Mouse (Mus musculus) intestine, embryonic 16.5 days (tissue): ENCODE measurements at regions not wholly inside any gene's neighbourhood (a gene's known extent, or its start where the extent isn't known, plus 50 kb on each side); places are given as distances from the start of the nearest gene placed in this dataset.

Source experiments
- ATAC-seq: fragments of 200-750 bp; cut with Nextera tagmentation; 2 replicates; pipeline ENCODE4 v1.8.0; 2017; ENCODE audit warnings: moderate TSS enrichment, moderate library complexity
- H3K27ac ChIP-seq: fragments of 300-500 bp; sonication (generic); 2 replicates; pipeline ENCODE4 v1.5.1; 2014; ENCODE audit warnings: mild to moderate bottlenecking, low read length
- H3K27me3 ChIP-seq: fragments of 300-500 bp; sonication (generic); replicated peaks from 2 replicates; pipeline ENCODE4 v1.6.1; 2014; ENCODE audit warnings: low read length, control low read depth, mixed read lengths; ENCODE audit not compliant: control insufficient read depth, insufficient read depth
- H3K36me3 ChIP-seq: fragments of 300-500 bp; sonication (generic); 2 replicates; pipeline ENCODE4 v1.6.1; 2014; ENCODE audit warnings: low read length, control low read depth; ENCODE audit not compliant: control insufficient read depth, insufficient read depth
- H3K4me1 ChIP-seq: fragments of 300-500 bp; sonication (generic); 2 replicates; pipeline ENCODE4 v1.6.1; 2014; ENCODE audit warnings: low read length, control low read depth, mixed read lengths; ENCODE audit not compliant: control insufficient read depth, insufficient read depth
- H3K4me2 ChIP-seq: fragments of 300-500 bp; sonication (generic); 2 replicates; pipeline ENCODE4 v1.6.1; 2014; ENCODE audit warnings: low read depth, low read length, control low read depth
- H3K4me3 ChIP-seq: fragments of 300-500 bp; sonication (generic); 2 replicates; pipeline ENCODE4 v1.5.1; 2014; ENCODE audit warnings: mild to moderate bottlenecking, low read length
- H3K9ac ChIP-seq: fragments of 300-500 bp; sonication (generic); 2 replicates; pipeline ENCODE4 v1.6.1; 2014; ENCODE audit warnings: low read depth, low read length
- H3K9me3 ChIP-seq: fragments of 300-500 bp; sonication (generic); 2 replicates; pipeline ENCODE4 v1.6.1; 2016; ENCODE audit warnings: low read length, control low read depth; ENCODE audit not compliant: control insufficient read depth
- WGBS: fragments of 180-500 bp; shearing (Covaris S2); extraction: QIAGEN DNeasy Blood & Tissue Kit; methylation state at CpG from one replicate; pipeline ENCODE4 v1.1.7; 2014; 5-methylcytosine and 5-hydroxymethylcytosine counted together

DNA sequence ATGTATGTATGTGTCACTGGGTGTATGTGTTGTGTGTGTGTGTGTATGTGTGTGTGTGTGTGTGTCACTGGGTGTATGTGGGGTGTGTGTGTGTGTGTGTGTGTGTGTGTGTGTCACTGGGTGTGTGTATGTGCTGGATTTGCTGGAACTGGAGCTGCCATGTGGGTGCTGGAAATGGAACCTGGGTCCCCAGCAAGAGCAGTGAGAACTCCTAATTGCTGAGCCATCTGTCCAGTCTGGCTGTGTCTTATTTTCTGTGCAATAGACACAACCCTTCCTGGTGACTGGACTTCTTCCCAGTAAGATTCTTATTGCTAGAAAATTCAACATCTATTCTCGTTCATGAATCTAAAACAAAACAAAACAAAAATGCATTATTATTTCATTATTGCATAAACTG lies 119.8 kb upstream of the Foxn2 start:
- Histone ChIP-seq H3K27ac (no peak overlapping the region), H3K36me3 (no peaks in the 10 kb centered on the region), H3K4me2 (no peak overlapping the region), H3K9me3 (no peaks in the 10 kb centered on the region), H3K9ac (no peak overlapping the region), H3K4me1 (no peaks in the 10 kb centered on the region), H3K4me3 (no peak overlapping the region), H3K27me3 (no peaks in the 10 kb centered on the region)
- 79% methylated on average over 1 of the region's 1 CpGs for WGBS
- ATAC-seq: no peak

DNA sequence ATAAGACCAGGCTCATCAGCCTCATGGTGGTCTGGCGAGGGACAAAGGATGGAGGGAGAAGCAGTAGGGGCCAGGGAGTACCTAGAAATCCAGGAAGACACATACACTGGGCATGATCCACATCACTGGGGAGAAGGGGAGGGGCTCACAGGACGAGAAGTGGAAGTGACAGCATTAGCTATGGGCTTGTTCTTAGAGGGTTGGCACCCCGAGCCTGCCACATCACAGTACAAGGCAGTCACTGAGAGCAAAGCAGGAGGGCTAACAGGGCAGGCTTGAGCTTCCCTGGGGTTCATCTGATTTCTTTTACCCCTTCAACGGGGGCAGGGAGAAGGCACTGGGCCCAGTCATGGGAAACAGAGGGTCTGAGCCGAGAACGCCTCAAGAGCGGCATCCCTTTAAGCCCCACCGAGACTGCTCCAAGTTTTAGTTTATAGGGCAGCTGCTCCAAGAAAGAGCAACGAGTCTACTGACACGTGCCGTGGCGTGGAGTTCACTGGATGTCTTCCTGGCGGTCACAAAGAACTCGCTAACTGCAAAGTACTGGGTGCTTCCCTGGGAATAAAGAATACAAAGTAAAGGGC lies 115.1 kb upstream of the Foxn2 start:
- Histone ChIP-seq H3K27ac (no peak overlapping the region), H3K9me3 (no peaks in the 10 kb centered on the region), H3K4me2 (no peak overlapping the region), H3K27me3 (no peaks in the 10 kb centered on the region), H3K36me3 (no peaks in the 10 kb centered on the region), H3K9ac (no peak overlapping the region), H3K4me1 (no peaks in the 10 kb centered on the region), H3K4me3 (no peak overlapping the region)
- 56% methylated on average over 14 of the region's 14 CpGs for WGBS
- peak; percentile 12; the same call in 1 of the 2 replicates for ATAC-seq

DNA sequence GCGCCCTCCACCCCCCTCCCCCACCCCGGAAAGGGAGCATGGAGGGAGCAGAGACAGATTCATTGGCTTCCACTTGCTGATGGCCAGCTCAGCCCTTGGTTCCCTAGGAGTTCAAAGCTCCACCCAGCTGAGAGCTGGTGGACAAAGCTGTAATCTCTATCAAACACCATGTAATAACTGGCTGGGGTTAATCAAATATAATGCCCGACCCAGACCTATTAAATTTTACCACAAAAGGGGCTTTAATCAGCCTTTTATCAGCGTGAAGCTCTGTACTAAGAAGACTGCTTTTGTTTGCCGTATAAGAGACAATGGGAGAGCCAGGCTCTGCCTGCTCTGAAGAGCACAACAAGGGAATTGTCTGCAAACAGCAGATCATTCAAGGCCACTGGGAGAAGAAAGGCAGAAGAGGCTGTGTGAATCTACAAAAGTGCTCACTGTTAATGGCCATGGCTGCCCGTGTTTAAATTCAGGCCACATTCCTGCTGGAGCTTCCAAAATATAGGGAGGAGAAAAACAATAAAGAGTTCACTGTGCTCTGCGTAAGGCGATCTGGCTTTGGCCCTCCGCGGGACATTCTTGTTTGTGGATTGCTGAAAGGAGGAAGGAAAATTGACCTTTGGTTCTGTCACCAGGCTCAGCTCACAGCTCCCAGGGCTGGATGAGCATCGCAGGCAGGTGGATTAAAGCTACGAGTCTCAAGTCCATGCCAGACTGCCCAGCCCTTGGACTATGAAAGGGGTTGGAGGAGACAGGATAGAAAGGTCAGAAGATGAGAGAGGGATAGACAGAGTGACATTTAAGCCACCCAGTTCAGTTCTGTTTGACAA lies 114.4 kb upstream of the Foxn2 start:
- 27% methylated on average over 12 of the region's 12 CpGs for WGBS
- ATAC-seq: peak; percentile 66
- no peaks in the 10 kb centered on the region for H3K36me3 ChIP-seq
- no peaks in the 10 kb centered on the region for H3K4me1 ChIP-seq
- no peaks in the 10 kb centered on the region for H3K27me3 ChIP-seq
- no peak overlapping the region for H3K4me3 ChIP-seq
- H3K9me3 ChIP-seq: no peaks in the 10 kb centered on the region
- no peak overlapping the region for H3K4me2 ChIP-seq
- H3K27ac ChIP-seq: no peak overlapping the region
- H3K9ac ChIP-seq: no peak overlapping the region

DNA sequence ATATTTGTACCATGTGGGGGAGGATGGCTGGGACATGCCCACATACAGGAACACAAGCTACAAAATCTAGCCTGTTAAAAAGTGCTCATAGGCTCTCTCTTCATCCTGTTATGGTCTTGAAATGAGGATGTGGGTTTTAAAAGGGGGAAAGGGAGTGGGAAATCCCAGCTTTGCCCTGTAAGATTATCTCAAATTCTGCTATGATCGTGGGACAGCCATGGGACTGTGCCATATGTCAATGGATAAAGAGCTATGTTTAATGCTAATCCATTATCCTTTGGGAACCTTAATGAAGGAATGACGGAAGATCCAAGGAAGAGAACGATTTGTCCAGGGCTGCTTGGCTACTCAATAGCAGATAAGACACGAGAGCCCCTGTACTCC lies 113.8 kb upstream of the Foxn2 start:
- WGBS: 75% methylated on average over 4 of the region's 4 CpGs
- Histone ChIP-seq H3K27me3 (no peaks in the 10 kb centered on the region), H3K4me2 (no peak overlapping the region), H3K4me3 (no peak overlapping the region), H3K27ac (no peak overlapping the region), H3K36me3 (no peaks in the 10 kb centered on the region), H3K9me3 (no peaks in the 10 kb centered on the region), H3K9ac (no peak overlapping the region), H3K4me1 (no peaks in the 10 kb centered on the region)
- no peak for ATAC-seq

DNA sequence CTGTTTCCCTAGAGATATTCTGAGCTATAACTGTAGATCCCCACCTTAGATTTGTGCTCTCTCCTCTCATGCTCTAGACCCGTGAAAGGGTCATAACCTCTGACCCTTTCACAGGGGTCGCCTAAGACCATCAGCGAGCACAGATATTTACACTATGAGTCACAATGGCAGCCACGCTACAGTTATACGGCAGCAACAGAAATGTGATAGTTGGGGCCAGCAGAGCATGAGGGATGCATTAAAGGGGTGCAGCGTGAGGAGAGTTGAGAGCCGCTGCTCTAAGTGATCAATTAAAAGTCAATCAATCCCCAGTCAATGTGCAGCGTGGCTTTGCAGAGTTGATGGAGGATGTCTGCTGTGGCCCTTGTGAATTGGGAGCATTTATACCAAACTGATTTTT lies 112.7 kb upstream of the Foxn2 start:
- WGBS: 50% methylated on average over 8 of the region's 8 CpGs
- no peaks in the 10 kb centered on the region for H3K27me3 ChIP-seq

DNA sequence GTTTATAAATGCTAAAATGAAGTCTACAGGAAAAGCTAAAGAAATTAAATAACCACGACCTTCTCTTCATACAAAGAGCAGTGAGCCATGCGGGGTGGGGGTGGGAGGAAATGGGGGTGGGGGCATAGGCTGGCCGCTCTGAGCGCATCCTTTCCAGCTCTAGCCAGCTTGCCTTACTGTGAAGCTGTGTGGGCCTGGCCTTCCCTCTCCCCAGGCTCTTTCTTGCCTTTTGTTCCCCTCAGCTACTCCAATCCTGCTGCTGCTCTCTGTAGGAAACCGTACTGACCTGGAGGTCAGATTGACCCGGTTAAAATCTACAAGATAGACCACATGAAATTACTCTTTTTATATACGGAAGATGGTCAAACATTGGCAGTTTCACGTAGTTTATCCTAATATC lies 111.7 kb upstream of the Foxn2 start:
- H3K27ac ChIP-seq: no peak overlapping the region
- no peak overlapping the region for H3K4me3 ChIP-seq
- no peak for ATAC-seq
- no peak overlapping the region for H3K9ac ChIP-seq
- H3K4me1 ChIP-seq: no peaks in the 10 kb centered on the region
- WGBS: 38% methylated on average over 8 of the region's 8 CpGs
- H3K36me3 ChIP-seq: no peaks in the 10 kb centered on the region
- no peaks in the 10 kb centered on the region for H3K27me3 ChIP-seq
- H3K4me2 ChIP-seq: no peak overlapping the region
- H3K9me3 ChIP-seq: no peaks in the 10 kb centered on the region

More for the DNA sequence above, 112.7 kb upstream of the Foxn2 start:
- H3K9me3 ChIP-seq: no peaks in the 10 kb centered on the region
- ATAC-seq: no peak
- H3K27ac ChIP-seq: no peak overlapping the region
- no peak overlapping the region for H3K9ac ChIP-seq
- H3K4me3 ChIP-seq: no peak overlapping the region
- no peaks in the 10 kb centered on the region for H3K36me3 ChIP-seq
- H3K4me2 ChIP-seq: no peak overlapping the region
- no peaks in the 10 kb centered on the region for H3K4me1 ChIP-seq

DNA sequence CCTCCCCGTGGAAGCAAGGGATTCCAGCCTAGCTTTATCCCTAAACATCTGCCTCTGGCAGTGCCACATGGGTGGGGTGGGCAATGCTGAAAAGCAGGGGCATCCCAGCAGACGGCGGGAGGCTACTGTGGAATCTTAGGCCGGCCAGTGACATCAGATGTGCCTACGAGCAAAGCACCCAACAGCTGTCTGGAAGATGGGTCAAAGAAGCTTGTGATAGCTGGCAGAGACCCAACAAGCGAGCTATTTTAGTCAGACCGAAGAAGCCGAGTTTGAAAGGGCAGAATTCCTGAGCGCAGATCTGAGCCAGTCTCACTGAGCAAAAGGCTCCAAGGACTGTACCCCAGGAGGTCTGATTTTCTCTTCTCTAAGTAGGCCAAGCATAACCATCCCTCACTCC lies 110.8 kb upstream of the Foxn2 start:
- Histone ChIP-seq H3K4me2 (no peak overlapping the region), H3K9ac (no peak overlapping the region), H3K36me3 (no peaks in the 10 kb centered on the region), H3K4me3 (no peak overlapping the region), H3K27me3 (no peaks in the 10 kb centered on the region), H3K4me1 (no peaks in the 10 kb centered on the region), H3K9me3 (no peaks in the 10 kb centered on the region), H3K27ac (no peak overlapping the region)
- 55% methylated on average over 9 of the region's 9 CpGs for WGBS
- ATAC-seq: no peak

DNA sequence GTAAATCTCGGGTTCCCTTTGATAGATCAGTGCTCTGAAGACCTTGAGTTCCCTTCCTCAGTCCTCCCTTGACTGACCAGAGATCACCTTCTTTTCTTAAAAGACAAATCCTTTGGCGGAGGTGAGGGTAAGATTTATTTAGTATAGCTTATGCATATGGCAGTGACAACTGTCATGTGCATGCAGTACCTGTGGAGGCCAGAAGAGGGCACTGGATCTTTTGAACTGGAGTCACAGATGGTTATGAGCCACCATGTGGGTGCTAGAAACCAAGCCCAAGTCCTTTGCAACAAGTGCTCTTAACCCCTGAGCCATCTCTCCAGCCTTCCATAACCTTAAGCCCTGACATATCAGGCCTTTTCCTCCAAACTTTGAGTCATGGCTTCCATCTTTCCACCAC lies 110.4 kb upstream of the Foxn2 start:
- no peak overlapping the region for H3K27ac ChIP-seq
- WGBS: 90% methylated on average over 2 of the region's 2 CpGs
- H3K4me3 ChIP-seq: no peak overlapping the region
- no peaks in the 10 kb centered on the region for H3K9me3 ChIP-seq
- ATAC-seq: no peak
- no peaks in the 10 kb centered on the region for H3K27me3 ChIP-seq
- H3K36me3 ChIP-seq: no peaks in the 10 kb centered on the region
- H3K4me2 ChIP-seq: no peak overlapping the region
- H3K9ac ChIP-seq: no peak overlapping the region
- H3K4me1 ChIP-seq: no peaks in the 10 kb centered on the region

DNA sequence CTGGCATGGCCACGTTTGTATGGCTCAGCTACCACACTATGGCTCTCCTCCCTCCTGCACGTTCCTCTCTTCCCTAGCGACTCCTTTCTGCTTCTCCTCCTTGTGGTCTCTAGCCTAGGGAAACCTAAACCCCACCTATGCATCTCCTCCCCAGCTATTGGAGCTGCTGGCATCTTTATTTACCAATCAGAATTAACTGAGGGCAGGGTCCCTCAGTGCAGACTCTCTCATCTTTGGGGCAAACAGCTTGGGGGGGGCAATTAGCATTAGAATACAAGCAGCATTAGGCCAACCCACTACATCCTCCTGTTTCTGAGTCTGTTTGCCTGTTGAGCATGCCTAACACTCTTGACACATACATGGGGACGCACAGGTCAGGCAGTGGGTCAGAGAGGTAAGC lies 106.7 kb upstream of the Foxn2 start:
- H3K27ac ChIP-seq: no peak overlapping the region
- H3K36me3 ChIP-seq: no peaks in the 10 kb centered on the region
- ATAC-seq: no peak
- 55% methylated on average over 4 of the region's 4 CpGs for WGBS
- H3K9me3 ChIP-seq: no peaks in the 10 kb centered on the region
- H3K9ac ChIP-seq: no peak overlapping the region
- no peak overlapping the region for H3K4me3 ChIP-seq
- H3K4me2 ChIP-seq: no peak overlapping the region
- H3K27me3 ChIP-seq: no peaks in the 10 kb centered on the region
- no peaks in the 10 kb centered on the region for H3K4me1 ChIP-seq

DNA sequence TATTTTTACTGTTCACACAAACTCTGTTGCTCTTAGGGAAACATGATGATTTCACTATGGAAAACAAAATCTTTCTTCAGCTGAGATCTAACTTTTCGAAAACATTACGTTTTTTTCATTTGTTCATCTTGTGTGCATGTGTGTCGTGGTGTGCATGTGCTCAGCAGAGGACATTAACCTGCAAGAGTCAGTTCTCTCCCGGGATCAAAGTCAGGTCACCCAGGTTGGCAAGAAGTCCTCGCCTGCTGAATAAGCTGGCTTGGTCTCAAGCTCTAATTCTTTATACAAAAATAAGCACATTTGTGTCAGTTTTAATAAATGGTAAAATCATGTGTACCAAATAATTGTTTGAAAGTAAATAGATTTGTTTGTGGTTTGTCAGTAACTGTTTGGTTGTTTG lies 105.2 kb upstream of the Foxn2 start:
- H3K9me3 ChIP-seq: no peaks in the 10 kb centered on the region
- no peak overlapping the region for H3K27ac ChIP-seq
- 84% methylated on average over 5 of the region's 5 CpGs for WGBS
- no peaks in the 10 kb centered on the region for H3K4me1 ChIP-seq
- H3K4me3 ChIP-seq: no peak overlapping the region
- ATAC-seq: no peak
- no peaks in the 10 kb centered on the region for H3K36me3 ChIP-seq
- H3K27me3 ChIP-seq: no peaks in the 10 kb centered on the region
- no peak overlapping the region for H3K4me2 ChIP-seq
- no peak overlapping the region for H3K9ac ChIP-seq
